Mouse (Mus musculus): ENCODE results near the gene Clec10a. TPM values are rescaled to one million over a fixed set of nuclear protein-coding genes. Genes with fewer than 3 reads are reported as not detected.
"Not testable (repeated sequence)": the region's sequence is repeated elsewhere in the genome, so short reads cannot be mapped to it uniquely, and the experiment has no call there.

Gene Clec10a
- total RNA-seq (2021): 1 to 10 TPM; 2.2 TPM
- long read RNA-seq, experiment 1, partial matches to known transcripts: 1 of 2 reads
- long read RNA-seq, experiment 1, other reads (novel, unspliced or antisense): 0 of 2 reads
- long read RNA-seq, experiment 2: 0 reads

- H3K27ac ChIP-seq; DNase-seq (ENCODE audit: extremely low spot score in 1 of 2, low spot score in 2 of 2); intact Hi-C loops (cut with DNase I); H3K4me3 ChIP-seq: not testable (repeated sequence)
Measured at GRCm38 (mm10) chr11:70155897-70156296, at the start of gene Clec10a. Clec10a (plus strand) TSS chr11:70156197.

GRCm38 (mm10) chr11:70107085-70107484, 48.9 kb upstream of the Clec10a start:
- no peak for TF ChIP-seq CTCF (IDR thresholded peaks at IDR 0.05)
- DNase-seq (ENCODE audit: extremely low spot score in 1 of 2, low spot score in 2 of 2): no peak
- Histone ChIP-seq H3K4me3 (no peak overlapping the region), H3K27ac (no peak overlapping the region)
- intact Hi-C loops (cut with DNase I): no loop called here

GRCm38 (mm10) chr11:70110146-70110545, 45.9 kb upstream of the Clec10a start:
- peak; percentile 53 for TF ChIP-seq CTCF (IDR thresholded peaks at IDR 0.05)
- no peak for DNase-seq (ENCODE audit: extremely low spot score in 1 of 2, low spot score in 2 of 2)
- H3K4me3 ChIP-seq: no peak overlapping the region
- H3K27ac ChIP-seq: no peak overlapping the region
- intact Hi-C loops (cut with DNase I): loop anchor here (2.0 kb wide), 1 partner anchor 35 kb away; no protein-coding TSS in a partner anchor

GRCm38 (mm10) chr11:70114562-70114961, 41.4 kb upstream of the Clec10a start:
- H3K4me3 ChIP-seq: no peak overlapping the region
- intact Hi-C loops (cut with DNase I): no loop called here
- no peak overlapping the region for H3K27ac ChIP-seq

GRCm38 (mm10) chr11:70115901-70116300, 40.1 kb upstream of the Clec10a start:
- no peak for TF ChIP-seq CTCF (IDR thresholded peaks at IDR 0.05)
- Histone ChIP-seq H3K27ac (no peak overlapping the region), H3K4me3 (no peak overlapping the region)
- intact Hi-C loops (cut with DNase I): no loop called here
- no peak for DNase-seq (ENCODE audit: extremely low spot score in 1 of 2, low spot score in 2 of 2)

More at GRCm38 (mm10) chr11:70114562-70114961, 41.4 kb upstream of the Clec10a start:
- DNase-seq (ENCODE audit: extremely low spot score in 1 of 2, low spot score in 2 of 2): no peak
- TF ChIP-seq CTCF (IDR thresholded peaks at IDR 0.05): no peak

GRCm38 (mm10) chr11:70129926-70130379, 26.0 kb upstream of the Clec10a start, which contains the start of gene Mgl2:
Mgl2 (plus strand) TSS chr11:70130329.
- intact Hi-C loops (cut with DNase I): no loop called here
- no peak for TF ChIP-seq CTCF (IDR thresholded peaks at IDR 0.05)
- H3K27ac ChIP-seq: no peak within 1 kb of the TSS
- no peak within 1 kb of the TSS for H3K4me3 ChIP-seq
- DNase-seq (ENCODE audit: extremely low spot score in 1 of 2, low spot score in 2 of 2): no peak

GRCm38 (mm10) chr11:70135001-70135400, 21.0 kb upstream of the Clec10a start:
- H3K4me3 ChIP-seq; DNase-seq (ENCODE audit: extremely low spot score in 1 of 2, low spot score in 2 of 2); intact Hi-C loops (cut with DNase I); H3K27ac ChIP-seq: not testable (repeated sequence)

- DNase-seq (ENCODE audit: extremely low spot score in 1 of 2, low spot score in 2 of 2); H3K27ac ChIP-seq; H3K4me3 ChIP-seq; intact Hi-C loops (cut with DNase I): not testable (repeated sequence)
Measured at GRCm38 (mm10) chr11:70135925-70136324, 20.1 kb upstream of the Clec10a start.

- no peak for DNase-seq (ENCODE audit: extremely low spot score in 1 of 2, low spot score in 2 of 2)
- intact Hi-C loops (cut with DNase I): no loop called here
- H3K4me3 ChIP-seq: no peak overlapping the region
- TF ChIP-seq CTCF (IDR thresholded peaks at IDR 0.05): no peak
- no peak overlapping the region for H3K27ac ChIP-seq
Measured at GRCm38 (mm10) chr11:70139171-70139570, 16.8 kb upstream of the Clec10a start.

- Histone ChIP-seq H3K4me3 (no peak overlapping the region), H3K27ac (no peak overlapping the region)
- no peak; the same call in 1 of the 2 replicates for TF ChIP-seq CTCF (IDR thresholded peaks at IDR 0.05)
- DNase-seq (ENCODE audit: extremely low spot score in 1 of 2, low spot score in 2 of 2): no peak
- intact Hi-C loops (cut with DNase I): no loop called here
Measured at GRCm38 (mm10) chr11:70151072-70151471, 4.9 kb upstream of the Clec10a start.

- DNase-seq (ENCODE audit: extremely low spot score in 1 of 2, low spot score in 2 of 2): no peak
- intact Hi-C loops (cut with DNase I): no loop called here
- no peak for TF ChIP-seq CTCF (IDR thresholded peaks at IDR 0.05)
- H3K27ac ChIP-seq: no peak overlapping the region
- H3K4me3 ChIP-seq: no peak overlapping the region
Measured at GRCm38 (mm10) chr11:70162336-70162735, 6.3 kb downstream of the Clec10a start.

GRCm38 (mm10) chr11:70165972-70166921, 10.2 kb downstream of the Clec10a start:
- intact Hi-C loops (cut with DNase I): no loop called here
- no peak overlapping the region for H3K27ac ChIP-seq
- TF ChIP-seq CTCF (IDR thresholded peaks at IDR 0.05): no peak

More at GRCm38 (mm10) chr11:70165972-70166921, 10.2 kb downstream of the Clec10a start:
- no peak for DNase-seq (ENCODE audit: extremely low spot score in 1 of 2, low spot score in 2 of 2)
- no peak overlapping the region for H3K4me3 ChIP-seq

Data from left cerebral cortex, adult 2 months (tissue).